Mouse (Mus musculus) intestine, embryonic 16.5 days (tissue): ENCODE results near the gene Lrrc1. TPM values are rescaled to one million over a fixed set of nuclear protein-coding genes. Genes with fewer than 3 reads are reported as not detected.

Source experiments
- ATAC-seq: fragments of 200-750 bp; cut with Nextera tagmentation; 2 replicates; pipeline ENCODE4 v1.8.0; 2017; ENCODE audit warnings: moderate TSS enrichment, moderate library complexity
- H3K27ac ChIP-seq: fragments of 300-500 bp; sonication (generic); 2 replicates; pipeline ENCODE4 v1.5.1; 2014; ENCODE audit warnings: mild to moderate bottlenecking, low read length
- H3K27me3 ChIP-seq: fragments of 300-500 bp; sonication (generic); replicated peaks from 2 replicates; pipeline ENCODE4 v1.6.1; 2014; ENCODE audit warnings: low read length, control low read depth, mixed read lengths; ENCODE audit not compliant: control insufficient read depth, insufficient read depth
- H3K36me3 ChIP-seq: fragments of 300-500 bp; sonication (generic); 2 replicates; pipeline ENCODE4 v1.6.1; 2014; ENCODE audit warnings: low read length, control low read depth; ENCODE audit not compliant: control insufficient read depth, insufficient read depth
- H3K4me1 ChIP-seq: fragments of 300-500 bp; sonication (generic); 2 replicates; pipeline ENCODE4 v1.6.1; 2014; ENCODE audit warnings: low read length, control low read depth, mixed read lengths; ENCODE audit not compliant: control insufficient read depth, insufficient read depth
- H3K4me2 ChIP-seq: fragments of 300-500 bp; sonication (generic); 2 replicates; pipeline ENCODE4 v1.6.1; 2014; ENCODE audit warnings: low read depth, low read length, control low read depth
- H3K4me3 ChIP-seq: fragments of 300-500 bp; sonication (generic); 2 replicates; pipeline ENCODE4 v1.5.1; 2014; ENCODE audit warnings: mild to moderate bottlenecking, low read length
- H3K9ac ChIP-seq: fragments of 300-500 bp; sonication (generic); 2 replicates; pipeline ENCODE4 v1.6.1; 2014; ENCODE audit warnings: low read depth, low read length
- H3K9me3 ChIP-seq: fragments of 300-500 bp; sonication (generic); 2 replicates; pipeline ENCODE4 v1.6.1; 2016; ENCODE audit warnings: low read length, control low read depth; ENCODE audit not compliant: control insufficient read depth
- WGBS: fragments of 180-500 bp; shearing (Covaris S2); extraction: QIAGEN DNeasy Blood & Tissue Kit; methylation state at CpG from one replicate; pipeline ENCODE4 v1.1.7; 2014; 5-methylcytosine and 5-hydroxymethylcytosine counted together
- polyA plus RNA-seq: library from polyadenylated mRNA; unstranded; fragments of >200 nt; fragmentation: Nextera tagmentation; extraction: Ambion mirVana; gene quantifications from 2 replicates; pipeline ENCODE4 v1.2.1, GENCODE M21; 2015

The Lrrc1 gene
- polyA plus RNA-seq, 1 experiment from 2014 or later: 14.1 TPM

DNA sequence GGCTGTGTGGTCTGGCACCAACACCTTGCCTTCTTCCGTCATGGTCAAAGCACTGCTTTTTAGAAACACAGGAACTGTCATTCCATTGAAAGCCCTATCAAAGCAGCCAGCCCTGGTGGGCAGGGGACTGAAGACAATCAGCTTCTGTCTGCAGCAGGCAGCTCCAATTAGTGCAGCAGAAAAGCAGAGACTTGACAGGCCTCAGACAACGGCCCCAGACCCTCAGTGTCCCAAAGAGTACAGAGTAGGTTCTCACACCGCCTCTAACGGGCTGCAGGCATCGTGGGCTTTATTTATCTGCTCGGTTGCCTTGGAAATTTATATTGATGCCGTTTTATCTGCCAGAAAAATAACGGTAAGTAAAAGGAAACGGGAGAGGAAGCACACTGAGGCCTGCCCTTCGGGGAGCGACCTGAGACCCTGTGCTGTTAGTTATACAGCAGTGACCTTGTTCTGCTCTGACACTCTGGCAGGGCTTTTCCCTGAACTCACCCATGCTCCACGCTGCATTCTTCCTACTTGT lies 48.1 kb downstream of the Lrrc1 start:
- H3K9ac ChIP-seq: no peak overlapping the region
- 0 out of 2 replicates have a peak, but pooled peaks have one; percentile 50 for ATAC-seq
- H3K4me2 ChIP-seq: no peak overlapping the region
- H3K27me3 ChIP-seq: no peaks in the 10 kb centered on the region
- H3K4me1 ChIP-seq: no peaks in the 10 kb centered on the region
- H3K36me3 ChIP-seq: no peaks in the 10 kb centered on the region
- WGBS: 43% methylated on average over 12 of the region's 12 CpGs
- no peak overlapping the region; the same call in 1 of the 2 replicates for H3K27ac ChIP-seq
- no peak overlapping the region for H3K4me3 ChIP-seq
- no peaks in the 10 kb centered on the region for H3K9me3 ChIP-seq

DNA sequence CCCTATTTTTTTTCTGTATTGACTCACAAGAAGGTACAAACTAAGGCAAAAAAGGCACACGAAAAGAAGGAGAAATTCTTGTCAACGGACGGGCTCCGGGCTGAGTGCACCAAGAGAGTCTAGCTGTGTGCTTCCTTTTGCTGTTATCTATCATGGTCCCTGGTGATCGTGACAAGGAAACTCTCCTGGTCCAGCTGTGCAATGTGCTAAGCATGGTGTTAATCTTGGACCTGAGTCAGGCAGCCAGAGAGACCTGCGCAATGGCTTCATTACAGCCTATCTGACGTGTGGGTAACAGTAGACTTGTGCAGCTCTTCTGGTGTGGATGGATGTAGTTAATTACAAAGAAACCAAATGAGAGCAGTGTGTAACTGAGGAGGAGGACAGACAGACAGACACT lies 50.4 kb downstream of the Lrrc1 start:
- WGBS: 83% methylated on average over 7 of the region's 7 CpGs
- Histone ChIP-seq H3K4me2 (no peak overlapping the region), H3K4me3 (no peak overlapping the region), H3K36me3 (no peaks in the 10 kb centered on the region), H3K9ac (no peak overlapping the region), H3K9me3 (no peaks in the 10 kb centered on the region), H3K4me1 (no peaks in the 10 kb centered on the region), H3K27ac (no peak overlapping the region), H3K27me3 (no peaks in the 10 kb centered on the region)
- ATAC-seq: no peak

DNA sequence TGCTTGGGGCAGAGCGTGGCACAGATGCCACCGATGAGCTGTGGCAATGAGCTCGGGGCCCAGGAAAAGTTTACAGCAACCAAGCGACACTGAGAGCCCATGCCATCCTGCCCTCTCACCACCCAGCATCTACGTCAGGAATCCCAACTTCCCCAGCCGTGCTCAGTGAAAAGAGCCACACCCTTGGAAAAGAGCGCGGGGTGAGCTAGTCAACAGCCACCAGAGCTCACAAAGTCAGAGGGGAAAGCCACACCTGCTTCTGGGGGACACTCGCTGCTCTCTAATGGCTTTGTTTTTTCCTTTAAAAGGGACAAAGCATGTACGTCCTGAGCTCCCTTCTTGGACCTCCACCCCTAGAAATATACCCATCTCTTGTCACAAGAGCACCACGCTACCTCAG lies 56.1 kb downstream of the Lrrc1 start:
- H3K9me3 ChIP-seq: no peaks in the 10 kb centered on the region
- H3K4me1 ChIP-seq: peaks cover 7% of the 10 kb centered on the region; the same call in 1 of the 2 replicates
- no peak overlapping the region for H3K4me3 ChIP-seq
- H3K9ac ChIP-seq: no peak overlapping the region
- no peak overlapping the region for H3K27ac ChIP-seq
- no peak for ATAC-seq
- no peak overlapping the region for H3K4me2 ChIP-seq
- H3K36me3 ChIP-seq: no peaks in the 10 kb centered on the region
- WGBS: 84% methylated on average over 11 of the region's 11 CpGs
- H3K27me3 ChIP-seq: no peaks in the 10 kb centered on the region

DNA sequence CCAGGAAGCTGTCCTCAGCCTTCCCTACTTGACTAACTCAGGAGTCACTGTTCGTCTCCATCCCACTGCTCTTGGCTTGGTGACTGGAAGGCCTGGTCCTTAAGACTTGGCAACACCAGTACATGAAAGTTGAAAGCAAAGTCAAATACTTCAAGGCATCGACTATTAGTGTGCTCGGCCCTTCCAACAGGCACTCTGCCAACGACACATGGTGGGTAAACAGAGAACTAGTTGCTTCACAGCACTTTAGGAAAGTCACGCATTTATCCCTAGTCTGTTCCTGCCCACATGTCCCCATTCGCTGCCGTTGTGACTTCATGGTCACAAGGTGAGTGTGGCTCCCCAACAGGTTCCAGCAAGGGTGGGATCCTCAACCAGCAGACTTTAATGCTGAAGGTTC lies 57.2 kb downstream of the Lrrc1 start:
- no peaks in the 10 kb centered on the region for H3K27me3 ChIP-seq
- no peak overlapping the region for H3K9ac ChIP-seq
- H3K4me3 ChIP-seq: no peak overlapping the region
- WGBS: 75% methylated on average over 7 of the region's 7 CpGs
- ATAC-seq: no peak
- H3K4me1 ChIP-seq: peaks cover 15% of the 10 kb centered on the region
- H3K27ac ChIP-seq: no peak overlapping the region
- H3K9me3 ChIP-seq: no peaks in the 10 kb centered on the region
- no peaks in the 10 kb centered on the region for H3K36me3 ChIP-seq
- H3K4me2 ChIP-seq: no peak overlapping the region

DNA sequence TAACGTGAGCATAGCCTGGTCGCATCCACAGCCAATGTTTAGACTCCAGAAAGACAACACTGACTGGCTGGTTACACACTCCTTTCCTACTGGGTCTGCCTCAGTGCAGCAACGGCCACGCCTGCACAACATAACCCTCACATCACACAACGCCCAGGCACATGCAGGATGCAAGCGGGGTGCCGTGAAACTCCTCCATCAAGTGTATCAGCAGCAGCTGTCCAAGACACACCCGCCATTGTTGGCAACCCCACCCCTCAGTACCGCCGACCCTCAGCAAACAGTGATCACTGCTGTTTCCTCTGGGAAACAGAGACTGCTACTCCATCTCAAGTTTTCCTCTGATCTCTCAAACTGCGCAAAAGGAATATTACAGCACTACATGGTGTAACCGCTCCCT lies 58.8 kb downstream of the Lrrc1 start:
- Histone ChIP-seq H3K4me3 (no peak overlapping the region), H3K9me3 (no peaks in the 10 kb centered on the region), H3K36me3 (no peaks in the 10 kb centered on the region), H3K9ac (no peak overlapping the region), H3K27me3 (no peaks in the 10 kb centered on the region), H3K27ac (no peak overlapping the region), H3K4me2 (no peak overlapping the region), H3K4me1 (peaks cover 25% of the 10 kb centered on the region)
- 65% methylated on average over 12 of the region's 12 CpGs for WGBS
- no peak for ATAC-seq

DNA sequence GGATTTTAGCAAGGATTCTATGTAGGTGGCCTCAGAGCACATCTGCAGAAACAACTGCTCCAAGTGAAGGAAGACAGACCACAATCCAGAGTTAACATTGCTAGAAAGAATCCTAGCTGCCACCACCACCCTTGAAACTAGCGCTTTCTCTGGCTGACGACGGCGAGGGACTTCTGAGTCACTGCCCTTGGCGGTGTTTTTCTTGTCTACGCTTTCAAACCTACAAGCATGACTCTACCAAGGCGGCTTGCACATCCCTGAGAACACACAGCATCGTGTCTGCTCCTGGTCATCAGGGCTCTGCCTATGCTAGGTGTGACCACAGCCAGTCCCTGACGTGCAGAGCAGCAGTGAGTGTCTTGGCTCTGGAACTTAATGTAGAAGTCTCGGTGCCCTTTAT lies 59.9 kb downstream of the Lrrc1 start:
- Histone ChIP-seq H3K27ac (no peak overlapping the region), H3K4me2 (no peak overlapping the region), H3K27me3 (no peaks in the 10 kb centered on the region), H3K4me1 (peaks cover 31% of the 10 kb centered on the region), H3K9ac (no peak overlapping the region), H3K9me3 (no peaks in the 10 kb centered on the region), H3K36me3 (no peaks in the 10 kb centered on the region), H3K4me3 (no peak overlapping the region)
- WGBS: 88% methylated on average over 10 of the region's 10 CpGs
- no peak for ATAC-seq

DNA sequence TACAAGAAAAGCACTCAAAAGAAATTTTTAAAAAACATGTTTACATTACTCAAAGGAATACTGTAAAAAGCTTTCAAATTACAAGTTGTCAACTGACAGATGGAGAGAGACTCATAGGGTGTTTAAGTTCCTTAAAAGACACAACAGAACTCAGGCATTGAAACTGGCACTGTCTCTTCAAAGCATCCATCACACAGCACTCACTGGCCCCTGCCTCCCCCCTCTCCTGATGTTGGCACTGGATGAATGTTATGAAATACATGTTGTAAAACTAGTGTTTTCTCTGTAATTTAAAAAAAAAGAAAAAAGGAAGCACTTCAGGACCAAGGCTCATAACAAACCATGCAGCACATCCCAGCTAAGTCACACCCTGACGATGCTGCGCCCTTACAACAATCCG lies 61.1 kb downstream of the Lrrc1 start:
- 91% methylated on average over 3 of the region's 3 CpGs for WGBS

DNA sequence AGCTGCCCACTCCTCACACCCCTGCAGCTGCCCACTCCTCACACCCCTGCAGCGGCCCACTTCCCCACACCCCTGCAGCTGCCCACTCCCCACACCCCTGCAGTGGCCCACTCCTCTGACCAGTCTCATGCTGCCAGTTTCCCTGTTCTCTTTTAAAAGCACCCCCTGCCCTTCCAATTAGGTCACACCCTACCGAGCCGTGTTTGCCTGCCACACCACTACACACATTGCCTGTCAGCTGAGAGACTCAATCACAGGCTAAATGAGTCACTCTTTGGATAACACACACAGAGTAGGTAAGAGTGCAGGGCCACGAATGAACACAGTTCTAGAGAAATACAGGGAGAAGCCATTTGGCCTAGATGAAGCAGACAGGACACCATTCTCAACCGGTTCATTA lies 62.4 kb downstream of the Lrrc1 start:
- no peak overlapping the region for H3K4me2 ChIP-seq

More for the DNA sequence above, 61.1 kb downstream of the Lrrc1 start:
- Histone ChIP-seq H3K4me1 (peaks cover 31% of the 10 kb centered on the region), H3K27ac (no peak overlapping the region), H3K4me3 (no peak overlapping the region), H3K36me3 (no peaks in the 10 kb centered on the region), H3K4me2 (no peak overlapping the region), H3K9ac (no peak overlapping the region), H3K9me3 (no peaks in the 10 kb centered on the region), H3K27me3 (no peaks in the 10 kb centered on the region)
- ATAC-seq: no peak

DNA sequence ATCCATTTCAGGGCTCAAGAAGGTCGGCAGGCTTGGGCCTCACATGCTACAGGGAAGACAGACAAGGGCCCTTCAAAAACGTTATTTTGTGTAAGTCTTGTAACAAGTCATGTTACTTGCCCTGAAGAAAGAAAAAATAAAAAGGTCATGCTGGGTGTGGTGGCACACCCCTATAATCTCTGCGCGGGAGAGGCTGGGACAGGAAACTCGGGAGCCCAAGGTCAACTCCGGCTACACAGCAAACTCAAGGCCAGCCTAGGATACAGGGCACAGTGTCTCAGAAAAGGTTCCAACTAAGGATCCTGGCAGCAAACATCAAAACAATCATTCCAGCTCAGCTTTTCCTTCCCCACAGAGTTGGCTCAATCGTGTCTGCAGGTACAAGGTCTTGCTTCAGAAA lies 63.3 kb downstream of the Lrrc1 start:
- no peak overlapping the region for H3K9ac ChIP-seq
- H3K4me1 ChIP-seq: peaks cover 29% of the 10 kb centered on the region
- no peak overlapping the region for H3K4me3 ChIP-seq
- H3K27ac ChIP-seq: no peak overlapping the region
- 26% methylated on average over 7 of the region's 7 CpGs for WGBS
- H3K27me3 ChIP-seq: no peaks in the 10 kb centered on the region
- no peaks in the 10 kb centered on the region for H3K9me3 ChIP-seq
- H3K4me2 ChIP-seq: no peak overlapping the region
- no peaks in the 10 kb centered on the region for H3K36me3 ChIP-seq
- peak; percentile 39; the same call in 1 of the 2 replicates for ATAC-seq

More for the DNA sequence above, 62.4 kb downstream of the Lrrc1 start:
- no peak overlapping the region for H3K9ac ChIP-seq
- H3K4me1 ChIP-seq: peaks cover 31% of the 10 kb centered on the region
- peak; percentile 84 for ATAC-seq
- WGBS: 67% methylated on average over 5 of the region's 5 CpGs
- no peaks in the 10 kb centered on the region for H3K36me3 ChIP-seq
- no peak overlapping the region for H3K27ac ChIP-seq
- H3K27me3 ChIP-seq: no peaks in the 10 kb centered on the region
- H3K9me3 ChIP-seq: no peaks in the 10 kb centered on the region
- no peak overlapping the region for H3K4me3 ChIP-seq
